Mouse (Mus musculus) skeletal muscle tissue, postnatal 0 days (tissue): ENCODE measurements around the gene Vcam1. TPM values are rescaled to one million over a fixed set of nuclear protein-coding genes. Genes with fewer than 3 reads are reported as not detected.

ENCODE experiments used
- polyA plus RNA-seq: library from polyadenylated mRNA; unstranded; fragments of >200 nt; fragmentation: Nextera tagmentation; extraction: Ambion mirVana; gene quantifications from 2 replicates; pipeline ENCODE4 v1.2.1, GENCODE M21; 2015

The Vcam1 gene
- polyA plus RNA-seq = 18.0 and 19.4 TPM in 2 replicates

DNA sequence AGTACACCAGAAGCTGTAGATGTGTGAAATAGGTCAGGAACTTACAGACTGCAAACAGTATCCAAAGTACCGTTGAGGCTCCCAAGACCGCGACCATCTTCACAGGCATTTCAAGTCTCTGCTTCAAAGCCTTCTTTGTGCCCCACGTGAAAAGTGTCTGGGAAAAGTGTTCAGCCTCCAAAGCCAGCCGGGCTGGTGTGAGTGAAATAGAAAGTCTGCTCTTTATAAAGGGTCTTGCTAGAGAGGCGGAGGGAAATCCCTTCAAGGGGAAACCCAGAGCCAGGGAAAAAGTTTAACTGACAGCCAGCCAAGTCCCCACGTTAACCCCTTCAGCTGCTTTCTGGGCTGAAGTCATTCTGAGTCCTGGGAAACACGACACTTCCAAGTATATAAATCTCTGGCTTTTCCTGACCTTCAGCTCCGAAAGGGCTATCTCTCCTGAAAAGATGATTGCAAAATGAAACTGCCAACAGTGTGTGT, at the start of gene Vcam1:
Vcam1 (minus strand) TSS at position 430 of the 480 bp plus-strand sequence.

Other genes with a start within 250 kb of the Vcam1 start
- gene Dph5, start 241.9 kb downstream of the Vcam1 start, polyA plus RNA-seq = 14.9 and 16.7 TPM in 2 replicates
- gene Slc30a7, start 122.3 kb downstream of the Vcam1 start, polyA plus RNA-seq = 12.3 and 14.7 TPM in 2 replicates
- 14.9 and 16.1 TPM in 2 replicates for gene Extl2, start 122.2 kb downstream of the Vcam1 start, polyA plus RNA-seq
- gene Gpr88, start 123.8 kb upstream of the Vcam1 start, polyA plus RNA-seq = 0.05 and 0.74 TPM in 2 replicates